Mouse (Mus musculus) ovary, postnatal 14 days (tissue): ENCODE results near the gene Ranbp9.

ENCODE experiments used
- DNase-seq: peaks from one replicate; pipeline ENCODE4 v3.0.0; 2022; ENCODE audit warnings: low spot score

Gene Ranbp9

GRCm38 (mm10) chr13:43450686-43451085 is 30.4 kb downstream of the Ranbp9 start:
- DNase-seq, result no peak

GRCm38 (mm10) chr13:43447721-43448120 is 33.4 kb downstream of the Ranbp9 start:
- no peak for DNase-seq

GRCm38 (mm10) chr13:43445754-43446153 is 35.3 kb downstream of the Ranbp9 start:
- no peak for DNase-seq

GRCm38 (mm10) chr13:43444717-43445116 is 36.4 kb downstream of the Ranbp9 start:
- no peak for DNase-seq

GRCm38 (mm10) chr13:43443706-43444105 is 37.4 kb downstream of the Ranbp9 start:
- DNase-seq, result no peak

GRCm38 (mm10) chr13:43442551-43442950 is 38.5 kb downstream of the Ranbp9 start:
- DNase-seq, result no peak

- no peak for DNase-seq
Observed at GRCm38 (mm10) chr13:43440376-43440775, 40.7 kb downstream of the Ranbp9 start.

GRCm38 (mm10) chr13:43433395-43433794 is 47.7 kb downstream of the Ranbp9 start:
- no peak for DNase-seq

GRCm38 (mm10) chr13:43428436-43428835 is 52.6 kb downstream of the Ranbp9 start:
- no peak for DNase-seq

- DNase-seq, result no peak
Observed at GRCm38 (mm10) chr13:43415249-43415648, 65.8 kb downstream of the Ranbp9 start.

GRCm38 (mm10) chr13:43413611-43414010 is 67.5 kb downstream of the Ranbp9 start:
- no peak for DNase-seq

- no peak for DNase-seq
Observed at GRCm38 (mm10) chr13:43412311-43412710, 68.8 kb downstream of the Ranbp9 start.

GRCm38 (mm10) chr13:43399576-43399975 is 81.5 kb downstream of the Ranbp9 start:
- no peak for DNase-seq

GRCm38 (mm10) chr13:43398297-43399080 is 82.6 kb downstream of the Ranbp9 start, which contains the start of gene Nol7:
Gene Nol7 (plus strand): TSS chr13:43398390.
- DNase-seq, result peak; percentile 93

- DNase-seq, result no peak
Observed at GRCm38 (mm10) chr13:43397700-43398296, 83.3 kb downstream of the Ranbp9 start.

GRCm38 (mm10) chr13:43385321-43385720 is 95.8 kb downstream of the Ranbp9 start:
- no peak for DNase-seq

- no peak for DNase-seq
Observed at GRCm38 (mm10) chr13:43379989-43380388, 101.1 kb downstream of the Ranbp9 start.

- DNase-seq, result no peak
Observed at GRCm38 (mm10) chr13:43374918-43375432, 106.1 kb downstream of the Ranbp9 start.

GRCm38 (mm10) chr13:43374205-43374604 is 106.9 kb downstream of the Ranbp9 start:
- DNase-seq, result no peak

- DNase-seq, result no peak
Observed at GRCm38 (mm10) chr13:43372892-43373291, 108.2 kb downstream of the Ranbp9 start.

GRCm38 (mm10) chr13:43370063-43370462 is 111.0 kb downstream of the Ranbp9 start:
- no peak for DNase-seq

- DNase-seq, result no peak
Observed at GRCm38 (mm10) chr13:43365825-43366184, 115.3 kb downstream of the Ranbp9 start.
